Mouse (Mus musculus): ENCODE measurements around the gene Rnf213. TPM values are rescaled to one million over a fixed set of nuclear protein-coding genes. Genes with fewer than 3 reads are reported as not detected.

Rnf213 gene
- total RNA-seq, 1 experiment from 2014 or later, result 25.6 TPM

DNA sequence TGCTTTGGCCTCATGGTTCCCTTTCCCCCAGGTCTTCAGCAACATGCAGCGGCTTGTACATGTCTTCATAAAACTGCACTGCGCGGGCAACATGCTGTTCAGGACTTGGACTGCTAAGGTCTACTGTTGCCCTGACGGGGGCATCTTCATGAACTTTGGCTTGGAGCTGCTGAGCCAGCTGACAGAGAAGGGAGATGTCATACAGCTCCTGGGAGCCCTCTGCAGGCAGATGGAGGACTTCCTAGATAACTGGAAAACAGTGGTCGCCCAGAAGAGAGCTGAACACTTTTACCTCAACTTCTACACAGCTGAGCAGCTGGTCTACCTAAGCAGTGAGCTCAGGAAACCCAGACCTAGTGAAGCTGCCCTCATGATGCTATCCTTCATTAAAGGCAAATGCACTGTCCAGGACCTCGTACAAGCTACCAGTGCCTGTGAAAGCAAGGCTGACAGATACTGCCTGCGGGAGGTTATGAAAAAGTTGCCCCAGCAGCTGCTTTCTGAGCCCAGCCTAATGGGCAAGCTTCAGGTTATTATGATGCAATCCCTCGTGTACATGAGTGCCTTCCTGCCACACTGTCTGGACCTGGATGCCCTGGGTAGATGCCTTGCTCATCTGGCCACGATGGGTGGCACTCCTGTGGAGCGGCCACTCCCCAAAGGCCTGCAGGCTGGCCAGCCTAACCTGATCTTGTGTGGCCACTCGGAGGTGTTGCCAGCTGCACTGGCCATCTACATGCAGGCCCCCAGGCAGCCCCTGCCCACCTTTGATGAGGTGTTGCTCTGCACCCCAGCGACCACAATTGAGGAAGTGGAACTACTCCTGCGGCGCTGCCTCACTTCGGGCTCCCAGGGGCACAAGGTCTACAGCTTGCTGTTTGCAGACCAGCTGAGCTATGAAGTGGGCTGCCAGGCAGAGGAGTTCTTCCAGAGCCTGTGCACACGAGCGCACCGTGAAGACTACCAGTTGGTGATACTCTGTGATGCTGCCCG, 43.3 kb downstream of the Rnf213 start:
- DNase-seq, result peak; percentile 15

DNA sequence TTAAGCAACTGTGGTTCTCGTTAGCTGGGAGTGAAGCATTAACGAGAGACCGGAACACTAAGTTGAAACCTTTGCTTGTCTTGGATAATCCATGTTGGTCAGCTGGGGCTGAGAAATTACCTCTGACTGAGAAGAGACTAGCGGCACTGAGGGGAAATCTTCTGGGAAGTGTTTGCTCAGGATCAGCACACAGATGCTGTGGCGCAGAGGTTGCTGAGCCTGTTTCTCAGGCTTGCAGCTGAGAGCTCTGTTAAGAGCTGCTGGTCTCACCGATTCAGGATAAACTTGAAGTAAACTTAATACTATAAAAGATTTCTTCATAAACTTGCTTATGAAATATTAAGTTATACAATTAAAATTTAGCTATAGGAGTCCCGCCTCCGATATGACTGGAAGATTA, 45.9 kb downstream of the Rnf213 start:
- no peak for DNase-seq

- no peak for DNase-seq
Measured at GRCm38 (mm10) chr11:119442199-119442598, 49.3 kb downstream of the Rnf213 start.

- no peak for DNase-seq
Measured at GRCm38 (mm10) chr11:119443442-119443841, 50.5 kb downstream of the Rnf213 start.

DNA sequence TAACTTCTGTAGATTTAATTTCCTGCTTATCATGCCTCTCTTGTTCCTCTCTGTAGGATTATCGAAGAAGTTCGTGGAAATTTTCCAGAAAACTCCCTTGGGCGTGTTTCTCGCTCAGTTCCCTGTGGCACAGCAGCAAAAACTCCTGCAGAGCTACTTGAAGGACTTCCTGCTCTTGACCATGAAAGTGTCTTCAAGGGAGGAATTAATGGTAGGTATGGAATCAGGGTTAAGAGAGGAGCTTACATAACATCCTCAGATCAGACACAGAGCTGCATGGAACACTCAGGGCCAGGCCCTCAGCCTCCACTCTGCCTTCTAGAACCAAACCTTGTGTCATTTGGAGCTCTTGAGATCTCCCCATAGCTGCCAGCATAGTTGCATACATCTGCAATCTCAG, 63.2 kb downstream of the Rnf213 start:
- DNase-seq, result no peak

DNA sequence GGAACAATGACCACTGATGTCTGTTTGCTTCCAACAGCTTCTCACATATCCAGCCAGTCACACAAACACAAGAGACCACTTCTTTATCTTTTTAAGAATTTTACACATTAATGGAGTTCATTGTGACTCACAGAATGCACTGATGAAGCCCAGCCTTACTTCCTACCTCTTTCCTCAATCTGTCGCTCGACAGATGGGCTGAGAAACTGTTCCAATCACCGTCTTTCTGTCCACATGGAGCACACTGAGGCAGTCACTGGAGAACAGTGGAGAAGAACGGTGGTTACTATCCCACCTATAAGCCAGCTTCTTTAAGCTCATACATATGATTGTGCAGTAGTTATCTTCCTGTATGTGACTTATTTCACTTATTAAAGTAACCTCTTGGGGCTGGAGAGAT, 85.0 kb downstream of the Rnf213 start:
- DNase-seq, result no peak

GRCm38 (mm10) chr11:119490861-119491689, 98.2 kb downstream of the Rnf213 start, which contains the start of gene Endov:
TSS of gene Endov (plus strand) at chr11:119491347.
- peak; percentile 99 for DNase-seq

GRCm38 (mm10) chr11:119491690-119492087, 98.8 kb downstream of the Rnf213 start:
- DNase-seq, result no peak

DNA sequence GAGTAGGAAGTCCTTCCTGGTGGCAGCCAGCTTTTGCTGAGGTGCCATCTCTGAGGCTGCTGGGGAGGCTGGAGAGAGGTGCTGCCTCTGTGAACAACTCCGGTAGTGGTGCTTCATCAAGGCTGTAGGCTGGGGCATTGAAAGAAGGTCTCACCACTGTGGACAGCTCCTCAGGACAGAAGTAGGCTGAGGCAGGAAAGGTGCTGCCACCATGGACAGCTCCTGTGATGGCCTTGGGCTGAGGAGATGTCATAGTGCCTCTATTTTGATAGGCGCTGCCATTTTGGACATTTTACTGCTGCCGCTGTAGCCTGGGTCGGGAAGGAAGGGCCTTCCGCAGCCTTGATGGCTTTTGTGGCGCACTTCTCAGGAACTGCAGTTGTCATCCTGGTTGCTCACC, 99.9 kb downstream of the Rnf213 start:
- no peak for DNase-seq

- no peak for DNase-seq
Measured at GRCm38 (mm10) chr11:119493516-119493915, 100.6 kb downstream of the Rnf213 start.

GRCm38 (mm10) chr11:119496147-119496546, 103.2 kb downstream of the Rnf213 start:
- no peak for DNase-seq

GRCm38 (mm10) chr11:119497451-119497850, 104.6 kb downstream of the Rnf213 start:
- no peak for DNase-seq

DNA sequence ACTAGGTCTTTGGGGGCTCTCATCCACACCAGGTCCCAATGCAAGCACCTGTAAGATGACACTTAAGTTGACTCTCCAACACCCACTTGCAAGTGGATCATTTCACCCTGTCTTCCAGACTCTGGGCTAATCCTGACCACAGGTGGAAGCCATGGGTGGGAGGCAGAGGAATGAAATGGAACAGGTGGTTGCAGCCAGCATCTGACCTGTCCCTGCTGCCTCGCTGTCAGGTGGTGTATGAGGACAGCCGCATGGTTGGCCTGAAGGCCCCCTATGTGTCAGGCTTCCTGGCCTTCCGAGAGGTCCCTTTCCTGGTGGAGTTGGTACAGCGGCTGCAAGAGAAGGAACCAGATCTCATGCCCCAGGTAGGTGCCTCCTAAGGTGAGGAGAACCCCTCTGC, 106.4 kb downstream of the Rnf213 start:
- no peak for DNase-seq

- no peak for DNase-seq
Measured at GRCm38 (mm10) chr11:119500011-119500410, 107.1 kb downstream of the Rnf213 start.

- peak; percentile 87 for DNase-seq
Measured at GRCm38 (mm10) chr11:119503675-119504074, 110.8 kb downstream of the Rnf213 start.

GRCm38 (mm10) chr11:119506386-119506785, 113.5 kb downstream of the Rnf213 start:
- DNase-seq, result no peak

GRCm38 (mm10) chr11:119507772-119508171, 114.9 kb downstream of the Rnf213 start:
- DNase-seq, result no peak

- no peak for DNase-seq
Measured at GRCm38 (mm10) chr11:119509165-119509776, 116.4 kb downstream of the Rnf213 start.

DNA sequence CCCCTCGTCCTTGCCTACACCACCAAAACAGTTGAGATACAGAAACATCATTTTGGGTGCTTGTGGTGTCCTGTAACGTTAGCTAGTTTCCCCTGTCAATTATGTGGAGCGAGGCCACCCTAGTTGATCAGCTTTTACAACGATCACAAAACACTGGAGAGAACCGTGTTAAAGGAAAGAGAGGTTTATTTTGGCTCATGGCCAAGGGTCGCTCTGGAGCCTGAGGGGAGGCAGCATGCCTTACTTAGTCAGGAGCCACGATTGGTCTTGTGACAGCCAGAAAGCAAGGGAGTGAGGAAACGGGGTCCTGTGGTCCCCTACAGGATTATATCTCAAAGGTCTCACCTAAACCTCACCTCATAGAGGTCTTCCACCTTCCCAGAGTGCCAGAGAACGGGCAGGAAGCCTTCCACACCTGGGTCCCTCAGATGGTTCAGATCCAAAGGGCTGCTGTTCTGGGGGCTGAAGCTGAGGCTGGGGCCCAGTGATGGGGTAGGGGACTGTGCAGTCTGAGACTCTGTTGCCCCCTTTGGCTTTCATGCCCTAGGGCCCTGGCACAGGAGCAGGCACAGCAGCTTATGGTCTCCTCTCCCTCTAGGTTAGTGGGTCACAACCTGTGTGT, 120.2 kb downstream of the Rnf213 start:
- DNase-seq, result no peak

DNA sequence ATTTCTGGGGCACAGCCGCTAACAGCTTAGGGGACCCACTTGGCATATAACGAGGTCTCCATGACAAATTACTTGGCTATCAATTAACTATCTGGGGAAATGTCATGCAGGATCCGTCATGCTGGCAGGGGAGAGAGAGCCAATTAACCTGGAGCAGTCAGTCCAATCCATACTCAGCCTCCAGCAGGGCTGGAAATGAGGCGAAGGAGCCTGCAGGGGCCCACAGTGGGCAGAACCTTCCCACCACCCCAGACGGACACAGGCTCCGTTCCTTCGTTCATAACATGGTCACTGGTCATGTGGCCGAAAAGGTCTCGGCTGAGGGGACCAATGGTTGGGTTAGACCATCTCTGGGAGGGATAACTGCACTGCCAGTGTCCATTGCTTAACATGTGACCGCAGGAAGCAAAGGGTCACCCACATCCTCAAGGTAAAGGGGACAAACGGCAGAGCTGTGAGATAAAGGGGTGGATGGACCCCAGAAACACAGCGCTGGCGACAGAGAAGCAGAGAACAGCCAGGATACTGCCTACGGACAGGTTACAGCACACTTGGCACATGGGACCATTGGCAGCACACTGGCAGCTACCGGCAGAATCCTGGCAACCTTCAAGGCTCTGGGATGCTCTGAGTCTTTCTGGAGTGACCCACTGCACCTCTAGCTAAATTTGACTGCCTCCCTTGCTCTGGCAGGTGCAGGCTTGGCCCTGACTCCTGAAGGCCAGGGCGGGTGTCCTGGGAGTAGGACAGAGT, 121.4 kb downstream of the Rnf213 start:
- DNase-seq, result no peak

GRCm38 (mm10) chr11:119514967-119515636, 122.2 kb downstream of the Rnf213 start:
- DNase-seq, result no peak
